Mouse (Mus musculus): ENCODE measurements at regions not wholly inside any gene's neighbourhood (a gene's known extent, or its start where the extent isn't known, plus 50 kb on each side); places are given as distances from the start of the nearest gene placed in this dataset.
A peak's percentile ranks its signal among the peaks of the same experiment; 100 is the strongest.

DNA sequence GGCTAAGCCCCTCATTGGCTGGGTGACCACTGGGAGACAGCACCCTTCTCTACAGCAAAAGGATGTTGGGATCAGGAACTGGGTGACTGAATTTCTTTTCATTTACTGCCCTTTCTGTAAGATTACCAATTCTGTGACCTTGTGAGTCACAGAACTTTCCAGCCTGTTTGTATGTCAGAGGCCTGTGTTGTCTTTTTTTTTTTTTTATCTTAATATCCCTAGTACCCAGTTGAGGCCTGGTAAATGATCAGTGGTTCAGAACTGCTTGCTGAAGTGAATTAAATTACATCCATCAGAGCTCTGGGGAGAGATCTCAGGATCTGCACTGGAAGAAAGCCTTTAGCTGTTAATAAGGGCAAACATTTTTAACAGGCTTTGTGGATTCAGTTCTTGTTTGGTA is 114.8 kb upstream of the Zfp648 start:
- no peak for DNase-seq

DNA sequence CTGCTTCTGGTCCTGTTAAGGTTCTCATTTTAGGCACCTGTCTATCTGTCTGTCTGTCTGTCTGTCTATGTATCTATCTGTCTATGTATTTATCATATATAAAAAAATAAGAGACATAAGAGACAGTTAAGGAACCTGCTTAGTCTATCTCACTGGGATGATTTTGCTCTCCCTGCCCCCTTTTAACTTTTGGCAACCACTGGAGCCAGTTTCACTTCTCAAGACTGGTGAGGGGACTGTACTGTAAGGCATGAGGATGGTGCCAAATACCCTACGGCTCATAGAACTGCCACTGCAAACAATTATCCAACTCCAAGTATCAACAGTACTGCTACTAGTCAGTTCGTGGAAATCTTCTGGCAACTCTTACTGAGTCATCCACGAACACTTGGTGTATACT is 111.2 kb upstream of the Zfp648 start:
- DNase-seq = no peak

DNA sequence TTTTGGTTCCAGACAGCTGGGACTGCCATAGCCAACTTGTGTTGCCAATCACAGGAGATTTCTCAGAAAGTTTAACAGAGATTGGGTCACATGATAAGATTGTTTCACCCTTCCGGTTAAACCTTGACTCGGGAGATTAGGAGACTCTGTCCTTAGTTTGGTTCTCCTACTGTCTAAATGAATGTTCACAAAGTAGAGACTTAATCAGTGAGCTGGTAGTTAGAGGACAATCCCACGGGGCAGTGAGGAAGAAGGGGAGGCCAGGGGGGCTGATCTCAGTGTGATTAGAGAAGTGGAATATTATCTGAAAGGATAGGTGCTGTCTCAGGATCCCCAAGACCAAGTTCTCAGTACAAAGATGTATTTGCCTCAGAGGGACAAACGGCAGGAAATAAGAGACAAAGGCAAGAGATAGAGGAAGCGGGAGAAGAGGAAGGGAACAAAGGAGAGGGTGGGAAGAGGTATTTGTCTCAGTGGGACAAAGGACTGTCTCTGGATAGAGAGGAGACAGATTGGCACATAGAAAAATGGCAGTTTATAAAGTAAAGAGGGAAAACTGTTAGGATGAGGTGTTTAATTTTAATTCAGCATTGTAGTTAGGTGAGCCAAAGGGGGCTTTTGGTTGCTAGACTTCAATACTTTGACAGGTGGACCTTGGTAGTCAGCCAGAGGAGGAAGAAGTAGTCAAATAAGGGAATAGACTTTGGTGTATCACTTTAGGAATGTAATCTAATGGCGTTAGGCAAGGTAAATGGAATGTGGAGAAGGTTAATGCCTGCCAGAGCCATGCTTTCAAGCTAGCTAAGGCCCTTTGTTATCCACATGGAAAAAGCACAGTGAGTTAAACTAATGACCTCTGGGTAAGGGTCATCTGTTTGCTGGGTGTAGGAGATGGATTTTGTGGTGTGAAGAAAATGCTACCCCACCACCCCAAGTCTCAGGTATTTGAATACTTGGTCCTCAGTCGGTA is 110.2 kb upstream of the Zfp648 start:
- no peak for DNase-seq

DNA sequence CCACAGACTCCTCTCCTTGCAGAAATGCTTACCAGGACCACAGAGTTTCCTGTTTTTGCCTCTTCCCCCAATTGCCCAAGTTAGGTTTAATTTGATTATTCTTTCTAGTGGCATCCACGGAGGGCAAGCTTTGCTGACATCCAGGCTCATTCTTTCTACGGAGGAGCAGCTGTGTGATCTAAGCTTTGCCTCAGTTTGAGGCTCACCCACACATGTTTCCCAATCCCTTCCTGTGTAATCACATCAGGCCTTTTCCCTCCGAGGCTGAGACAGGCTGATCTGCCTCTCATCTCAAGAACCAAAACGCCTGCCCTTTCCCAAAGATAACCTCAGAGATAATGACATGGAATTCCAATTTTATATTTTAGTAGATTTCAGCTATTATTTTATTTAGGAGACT is 107.4 kb upstream of the Zfp648 start:
- no peak for DNase-seq

DNA sequence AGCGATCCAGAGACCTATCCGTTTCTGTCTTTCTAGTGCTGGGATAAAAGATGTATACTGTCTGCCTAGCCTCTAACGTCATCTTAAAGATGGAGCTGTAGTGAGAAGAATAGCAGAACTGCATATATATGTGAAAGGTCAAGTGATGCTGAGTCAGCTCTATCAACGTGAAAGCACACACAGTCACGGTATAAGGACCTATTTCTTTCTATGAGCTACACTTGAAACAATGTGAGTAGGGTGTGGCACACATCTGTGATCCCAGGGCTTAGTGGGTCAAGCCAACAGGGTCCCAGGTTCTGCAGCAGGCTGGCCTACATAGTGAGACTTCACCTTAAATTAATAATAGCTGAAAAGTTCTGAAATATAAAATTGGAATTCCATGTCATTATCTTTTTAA is 106.6 kb upstream of the Zfp648 start:
- DNase-seq = no peak

DNA sequence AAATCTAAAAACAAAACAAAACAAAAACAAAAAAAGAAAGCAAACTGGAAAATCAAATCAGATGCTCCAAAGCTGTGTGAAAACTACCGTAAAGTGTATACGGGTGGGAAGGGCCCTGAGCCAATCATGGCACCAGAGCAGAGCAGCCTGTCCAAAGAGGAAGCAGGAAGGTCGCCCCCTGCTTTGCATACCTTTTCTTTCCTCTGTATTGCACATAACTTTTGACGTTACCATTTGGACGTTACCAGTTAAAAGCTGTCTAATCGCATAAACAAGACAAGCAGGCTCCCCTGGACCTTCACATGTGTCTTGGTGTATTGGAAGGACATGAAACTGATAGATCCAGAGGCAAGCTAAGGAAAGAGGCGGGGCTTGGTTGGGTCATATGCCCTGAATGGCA is 104.9 kb upstream of the Zfp648 start:
- no peak for DNase-seq

DNA sequence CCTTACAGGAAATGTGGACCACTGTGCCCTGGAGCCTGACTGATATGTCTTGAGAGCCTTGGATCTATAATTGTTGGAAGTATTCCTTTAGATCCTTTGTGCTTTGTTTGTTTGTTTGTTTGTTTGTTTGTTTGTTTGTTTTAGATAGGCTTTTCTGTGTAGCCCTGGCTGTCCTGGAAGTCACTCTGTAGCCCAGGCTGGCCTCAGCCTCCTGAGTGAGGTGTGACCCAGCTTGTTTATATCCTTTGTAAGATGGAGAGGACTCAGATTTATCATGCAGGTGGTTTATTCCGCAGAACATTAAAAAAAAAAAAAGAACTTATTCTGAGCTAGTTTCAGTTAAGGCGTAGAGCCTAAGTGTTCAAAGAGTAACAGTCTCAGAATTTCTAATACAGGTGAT is 104.1 kb upstream of the Zfp648 start:
- DNase-seq = no peak

DNA sequence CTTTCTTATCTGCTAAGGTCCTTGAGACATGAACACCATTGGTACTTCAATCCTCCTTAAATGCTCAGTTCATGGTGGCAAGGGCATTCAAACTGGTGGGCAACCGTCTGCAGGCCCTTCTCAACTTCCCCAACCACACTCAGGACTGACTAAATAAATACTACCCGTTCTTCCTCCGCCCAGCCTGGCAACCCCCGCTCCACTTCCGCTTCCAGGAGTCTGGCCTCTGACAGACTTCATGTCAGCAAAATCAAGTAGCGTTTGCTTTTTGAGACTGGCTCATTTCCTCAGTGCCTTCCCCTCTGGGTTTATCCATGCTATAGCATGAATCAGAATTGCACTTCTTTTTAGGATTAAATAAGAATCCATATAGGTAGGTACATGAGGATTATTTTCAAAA is 103.3 kb upstream of the Zfp648 start:
- DNase-seq = peak; percentile 25 to 39

DNA sequence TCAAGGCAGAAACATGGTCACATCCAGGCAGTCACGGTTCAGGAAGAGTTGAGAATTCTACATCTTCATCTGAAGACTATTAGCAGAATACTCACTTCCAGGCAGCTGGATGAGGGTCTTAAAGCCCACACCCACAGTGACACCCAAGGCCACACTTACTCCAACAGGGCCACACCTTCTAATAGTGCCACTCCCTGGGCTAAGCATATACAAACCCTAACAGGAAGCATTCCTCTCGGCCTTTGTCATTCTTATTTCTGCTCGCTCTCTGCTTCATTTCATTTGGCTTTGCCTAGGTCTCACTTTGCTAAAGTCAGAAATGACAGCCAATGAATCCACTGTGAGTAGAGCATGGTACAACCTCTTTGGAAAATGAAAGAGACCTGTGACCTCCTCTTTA is 100.4 kb upstream of the Zfp648 start:
- no peak for DNase-seq

DNA sequence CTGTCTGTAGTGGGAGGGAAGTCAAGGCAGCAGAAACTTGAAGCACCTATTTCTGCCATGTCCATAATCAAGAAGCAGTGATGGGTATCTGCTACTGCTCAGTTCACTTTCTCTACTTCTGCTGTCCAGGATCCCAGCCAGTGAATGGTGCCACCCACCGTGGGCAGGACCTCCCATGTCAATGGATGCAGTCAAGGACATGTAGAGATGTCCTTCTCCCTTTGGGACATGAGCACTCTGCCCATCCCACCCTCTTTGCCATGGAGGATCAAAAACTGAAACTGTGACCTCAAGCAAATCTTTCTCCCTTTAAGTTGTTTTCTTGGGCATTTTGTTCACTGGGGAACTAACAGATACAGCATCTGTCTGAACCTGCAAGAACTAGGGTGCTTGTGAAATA is 99.6 kb upstream of the Zfp648 start:
- DNase-seq = peak in 1 of 2 experiments; percentile 17

DNA sequence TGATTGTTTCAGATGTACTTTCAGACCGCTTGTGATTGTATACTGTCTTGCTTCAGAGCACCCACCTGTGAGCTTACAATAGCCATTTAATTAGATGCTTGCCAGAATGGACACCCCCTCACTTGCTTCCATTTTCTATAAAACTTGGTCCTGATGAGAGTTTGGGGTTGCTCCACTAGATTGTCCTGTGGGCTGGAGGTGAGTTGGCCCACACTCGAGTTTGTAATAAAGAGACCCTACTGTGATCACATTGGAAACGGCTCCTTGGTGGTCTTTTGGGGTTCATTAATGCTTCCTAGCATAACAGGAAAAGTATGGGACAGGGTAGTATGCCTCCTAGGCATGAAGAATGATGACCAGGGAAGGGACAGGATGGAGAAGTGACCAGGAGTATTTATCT is 98.8 kb upstream of the Zfp648 start:
- DNase-seq = no peak

DNA sequence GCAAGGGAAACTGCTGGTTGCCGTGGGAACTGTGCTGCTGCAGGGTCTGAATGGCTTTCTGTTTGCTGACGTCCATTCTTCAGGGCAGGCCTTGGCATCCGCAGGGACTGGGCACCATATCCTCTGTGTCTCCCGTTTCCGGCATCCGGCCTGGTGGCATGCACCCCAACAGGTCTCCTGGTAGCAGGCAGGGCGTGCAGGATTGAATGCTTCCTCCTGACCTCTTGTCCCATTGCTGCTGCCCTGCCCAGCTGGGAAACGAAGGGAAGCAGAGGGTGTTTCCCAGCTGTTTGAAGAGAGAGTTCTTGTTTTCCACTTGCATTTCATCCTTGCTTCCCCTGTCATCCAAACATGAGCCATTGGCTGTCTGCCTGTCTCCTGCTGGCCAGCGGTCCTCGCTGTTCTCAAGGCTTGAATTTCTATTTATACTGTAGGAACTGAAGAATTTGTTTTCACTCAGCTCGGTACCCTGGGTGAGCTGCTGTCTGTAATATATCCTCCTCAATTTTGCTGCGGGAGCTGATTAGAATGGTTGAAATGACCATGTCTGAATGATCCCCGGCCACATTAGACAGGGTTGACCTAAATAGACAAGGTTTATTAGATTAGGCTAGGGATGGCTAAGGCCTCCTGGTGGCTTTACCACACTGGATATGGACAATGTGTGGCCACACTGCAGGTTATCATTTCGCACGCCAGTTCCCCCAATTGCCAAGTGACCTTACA is 98.0 kb upstream of the Zfp648 start:
- peak; percentile 74 to 80 for DNase-seq

DNA sequence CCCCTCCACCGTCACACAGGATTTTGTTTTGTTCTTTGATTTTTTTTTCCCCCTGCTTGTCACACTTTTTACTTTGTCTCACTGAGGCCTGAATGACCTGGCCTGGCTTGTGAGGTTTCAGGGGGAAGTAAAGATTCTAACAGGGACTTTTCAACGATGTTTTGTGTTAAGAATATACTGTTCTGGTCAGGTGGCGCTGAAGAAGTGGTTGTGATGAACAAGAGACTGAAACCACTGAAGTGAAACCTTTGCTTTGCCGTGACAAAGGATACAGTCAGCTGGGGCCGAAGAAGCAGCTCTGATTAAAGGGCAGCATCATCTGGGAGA is 97.4 kb upstream of the Zfp648 start:
- no peak for DNase-seq

DNA sequence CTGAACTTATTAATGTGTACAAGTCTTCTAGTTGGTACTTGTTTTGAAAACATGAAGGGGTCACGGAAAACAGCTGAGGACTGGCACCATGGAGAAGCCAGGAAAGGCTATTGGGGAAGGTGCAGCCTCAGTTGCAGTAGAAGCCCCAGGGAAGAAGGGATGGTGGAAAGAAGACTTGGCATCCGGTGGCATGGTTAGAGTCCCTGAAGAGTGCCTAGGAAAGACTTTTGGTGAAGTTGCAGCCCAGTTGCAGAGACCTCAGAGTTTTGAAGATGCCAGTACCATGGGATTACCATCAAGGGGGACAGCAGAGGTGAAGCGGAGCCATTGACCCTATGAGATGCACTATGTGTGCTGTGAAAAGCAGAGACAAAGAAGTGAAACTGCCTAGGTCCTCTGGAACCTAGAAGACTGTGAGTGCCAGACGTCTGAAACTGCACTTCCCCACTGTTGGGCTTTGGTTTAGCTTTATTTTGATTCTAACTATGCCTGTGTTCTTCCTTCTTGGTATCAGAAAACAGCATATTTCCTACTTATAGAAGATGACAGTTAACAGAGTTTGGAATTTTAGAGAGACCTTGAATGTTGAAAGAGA is 96.9 kb upstream of the Zfp648 start:
- no peak for DNase-seq

DNA sequence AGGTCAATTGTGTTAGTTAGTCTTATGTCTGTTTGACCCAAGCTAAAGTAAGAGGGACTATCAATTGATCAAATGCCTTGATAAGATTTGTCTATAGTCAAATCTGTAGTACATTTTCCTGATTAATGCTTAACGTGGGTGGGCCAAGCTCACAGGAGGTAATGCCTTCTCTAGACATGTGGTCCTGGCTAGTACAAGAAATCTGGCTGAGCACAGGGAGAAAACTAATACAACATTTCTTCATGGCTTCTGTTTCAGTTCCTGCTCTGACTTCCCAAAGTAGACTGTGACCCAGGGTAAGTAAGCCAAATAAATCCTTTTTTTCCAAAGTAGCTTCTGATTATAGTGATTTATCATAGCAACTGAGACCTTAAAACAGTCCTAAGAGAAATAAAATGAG is 96.2 kb upstream of the Zfp648 start:
- no peak for DNase-seq

DNA sequence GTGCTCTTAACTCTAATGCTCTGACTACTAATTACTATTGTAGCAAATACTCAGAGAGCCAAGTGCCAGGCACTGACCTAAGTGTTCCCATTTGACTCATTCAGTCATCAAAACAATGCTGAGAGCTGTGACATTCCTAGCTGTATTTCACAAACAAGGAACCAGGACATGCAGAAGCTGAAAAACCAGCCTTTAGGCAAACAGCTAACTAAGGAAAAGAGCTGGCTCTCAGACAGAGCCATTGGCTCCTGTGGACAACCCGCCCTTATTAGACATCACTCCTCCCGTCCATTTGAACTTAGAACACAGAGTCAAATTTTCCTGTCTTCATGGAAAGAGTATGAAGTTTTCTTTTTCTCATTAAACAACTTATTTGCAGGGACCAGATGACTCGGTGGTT is 88.5 kb upstream of the Zfp648 start:
- DNase-seq = no peak

DNA sequence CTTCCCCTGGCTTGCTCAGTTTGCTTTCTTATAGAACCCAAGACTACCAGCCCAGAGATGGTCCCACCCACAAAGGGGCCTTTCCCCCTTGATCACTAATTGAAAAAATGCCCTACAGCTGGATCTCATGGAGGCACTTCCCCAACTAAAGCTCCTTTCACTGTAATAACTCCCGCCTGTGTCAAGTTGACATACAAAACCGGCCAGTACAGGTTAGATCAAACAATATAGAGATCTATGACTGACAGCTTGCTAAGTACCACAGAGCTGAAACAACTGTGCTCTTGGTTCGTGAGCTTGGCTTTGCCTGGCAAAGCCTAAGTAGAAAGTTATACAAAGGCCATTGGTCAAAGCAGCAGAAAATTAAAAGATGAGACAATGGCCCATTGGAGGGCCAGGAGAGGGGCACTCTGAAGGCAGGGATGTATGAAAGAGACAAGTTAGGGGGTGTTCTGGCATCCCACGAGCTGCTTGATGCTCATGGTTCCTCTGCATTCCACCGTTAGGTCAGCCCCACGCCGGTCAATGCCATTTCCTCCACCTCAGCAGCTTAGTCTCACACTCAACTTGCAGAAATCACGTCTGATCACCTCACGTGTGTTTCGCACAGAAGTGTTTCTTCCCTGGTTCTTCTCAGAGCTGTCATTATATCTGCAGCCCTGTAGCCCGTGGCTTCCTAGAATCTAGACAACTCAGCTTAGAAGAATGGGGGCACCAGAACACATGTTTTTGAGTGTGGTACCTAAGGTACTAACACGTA is 87.5 kb upstream of the Zfp648 start:
- DNase-seq = no peak

DNA sequence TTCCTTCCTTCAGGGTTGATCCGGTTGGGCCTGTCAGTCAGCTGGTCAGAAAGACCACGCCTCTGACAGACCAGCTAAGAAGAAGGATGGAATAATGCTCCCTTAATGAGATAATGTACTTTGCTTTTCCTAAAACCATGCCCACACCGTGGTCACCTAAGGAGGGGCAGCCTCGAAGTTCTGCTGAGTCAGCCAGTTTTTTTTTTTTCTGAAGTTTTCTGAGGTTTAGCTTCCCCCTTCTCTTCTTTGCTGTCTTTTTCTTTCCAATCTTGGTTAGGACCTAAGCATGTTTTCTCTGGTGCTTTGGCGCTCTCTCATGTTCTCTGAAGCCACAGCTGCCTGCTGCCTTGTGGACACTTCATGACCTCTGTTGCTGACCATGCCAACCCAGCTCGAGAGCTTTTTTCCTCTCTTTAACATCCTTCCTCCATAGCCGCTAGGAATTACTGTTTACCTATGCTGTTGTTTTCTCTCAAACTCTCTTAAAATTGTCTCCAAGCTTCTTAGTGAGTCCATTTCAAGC is 84.7 kb upstream of the Zfp648 start:
- DNase-seq = no peak

DNA sequence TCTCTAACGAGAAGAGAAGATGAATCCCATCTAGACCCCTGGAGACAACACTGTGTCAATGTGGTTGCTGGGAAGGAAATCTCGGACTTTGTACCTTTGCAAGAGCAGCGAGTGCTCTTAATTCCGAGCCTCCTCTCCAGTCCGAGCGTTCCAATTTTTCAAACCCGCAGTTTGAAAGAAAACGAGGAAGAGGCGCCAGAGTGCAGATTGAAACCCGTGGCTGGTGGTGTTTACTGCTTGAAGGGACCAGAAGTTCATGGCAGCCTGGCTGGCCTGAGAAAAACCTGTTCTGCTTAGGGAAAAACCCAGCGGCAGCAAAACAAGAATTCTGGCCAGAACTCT is 83.7 kb upstream of the Zfp648 start:
- DNase-seq = peak; percentile 22 to 54

DNA sequence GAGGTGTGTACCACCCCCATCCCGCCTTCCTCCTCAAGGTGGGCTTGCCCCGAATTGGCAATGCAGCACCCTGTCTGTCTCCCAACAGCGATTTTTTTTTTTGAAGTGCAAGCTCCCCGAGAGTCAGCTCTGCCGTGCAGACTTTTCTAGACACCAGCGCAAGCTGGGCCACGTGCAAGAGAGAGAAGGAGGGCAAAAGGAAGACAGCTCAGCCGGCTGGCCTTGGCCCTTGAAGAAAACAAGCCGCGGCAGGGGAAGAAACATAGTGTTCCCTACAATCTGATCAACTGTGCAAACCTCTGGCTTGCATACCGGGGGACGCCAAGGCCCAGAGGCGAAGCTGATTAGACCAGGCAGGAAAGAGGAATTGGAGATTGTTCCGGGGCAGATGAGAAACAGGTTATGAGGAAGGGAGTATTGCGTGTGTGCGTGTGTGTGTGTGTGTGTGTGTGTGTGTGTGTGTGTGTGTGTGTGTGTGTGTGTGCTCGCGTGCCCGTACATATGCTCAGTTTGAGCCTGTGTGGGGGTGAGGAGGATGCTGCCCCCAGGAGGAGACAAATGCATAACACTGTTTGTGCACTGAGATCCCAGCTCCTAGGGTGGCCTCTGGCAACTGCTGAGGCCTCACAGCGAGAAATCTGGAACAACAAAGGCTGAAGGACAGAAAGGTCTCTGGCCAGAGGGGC is 83.2 kb upstream of the Zfp648 start:
- DNase-seq = peak; percentile 40 to 66

DNA sequence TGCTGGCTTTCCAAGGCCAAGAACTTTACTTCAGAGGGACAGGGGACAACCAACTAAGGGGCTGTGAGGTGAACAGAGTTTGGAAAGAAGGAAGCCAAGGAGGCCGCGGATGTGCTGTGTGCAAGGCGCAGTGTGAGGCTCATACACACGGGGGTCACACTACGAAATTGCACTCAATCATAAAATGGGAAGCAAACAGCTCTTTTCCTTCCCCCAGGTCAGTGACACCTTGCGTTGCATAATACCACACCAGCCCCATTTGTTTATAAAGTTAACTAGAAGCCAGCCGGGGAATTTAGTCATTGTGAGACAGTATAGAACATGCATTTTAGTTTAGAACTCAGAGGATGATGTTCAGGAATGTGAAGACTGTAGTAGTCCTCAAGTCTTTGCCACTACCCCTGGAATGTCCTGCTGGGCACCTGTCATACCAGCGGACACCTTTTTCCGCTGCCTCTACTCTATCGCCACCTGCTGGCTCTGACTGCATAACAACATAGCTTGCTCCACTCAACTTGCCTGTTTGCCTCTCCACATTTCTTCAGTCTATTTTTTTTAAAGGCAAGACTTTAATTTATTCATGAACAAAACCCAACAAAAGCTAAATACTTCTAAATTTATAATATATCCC is 82.5 kb upstream of the Zfp648 start:
- DNase-seq = peak; percentile 87 to 88

DNA sequence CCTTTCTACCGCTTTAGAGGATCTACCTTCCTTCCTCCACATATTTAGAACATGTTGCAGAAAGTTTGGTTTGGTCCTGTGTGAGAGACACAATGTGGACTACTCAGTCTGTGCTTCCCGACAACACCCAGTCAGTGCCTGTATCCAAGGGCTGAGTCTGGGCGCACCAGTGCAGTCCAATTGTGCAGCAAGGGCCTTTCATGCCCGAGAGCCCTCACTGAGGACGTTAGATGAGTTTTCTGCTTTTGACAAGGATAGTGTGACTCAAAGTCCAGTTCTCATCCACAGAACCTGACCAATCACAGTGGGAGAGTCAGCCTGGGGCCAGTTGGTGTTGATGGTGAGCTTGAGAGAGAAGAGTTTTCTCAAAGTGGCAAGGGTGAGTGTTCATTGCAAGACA is 81.4 kb upstream of the Zfp648 start:
- DNase-seq = peak in 1 of 2 experiments; percentile 10

Data from kidney, postnatal 4 days (tissue).